Mouse (Mus musculus): ENCODE results near the gene Gps1.
"Not testable (repeated sequence)": the region's sequence is repeated elsewhere in the genome, so short reads cannot be mapped to it uniquely, and the experiment has no call there.

Gps1 gene

DNA sequence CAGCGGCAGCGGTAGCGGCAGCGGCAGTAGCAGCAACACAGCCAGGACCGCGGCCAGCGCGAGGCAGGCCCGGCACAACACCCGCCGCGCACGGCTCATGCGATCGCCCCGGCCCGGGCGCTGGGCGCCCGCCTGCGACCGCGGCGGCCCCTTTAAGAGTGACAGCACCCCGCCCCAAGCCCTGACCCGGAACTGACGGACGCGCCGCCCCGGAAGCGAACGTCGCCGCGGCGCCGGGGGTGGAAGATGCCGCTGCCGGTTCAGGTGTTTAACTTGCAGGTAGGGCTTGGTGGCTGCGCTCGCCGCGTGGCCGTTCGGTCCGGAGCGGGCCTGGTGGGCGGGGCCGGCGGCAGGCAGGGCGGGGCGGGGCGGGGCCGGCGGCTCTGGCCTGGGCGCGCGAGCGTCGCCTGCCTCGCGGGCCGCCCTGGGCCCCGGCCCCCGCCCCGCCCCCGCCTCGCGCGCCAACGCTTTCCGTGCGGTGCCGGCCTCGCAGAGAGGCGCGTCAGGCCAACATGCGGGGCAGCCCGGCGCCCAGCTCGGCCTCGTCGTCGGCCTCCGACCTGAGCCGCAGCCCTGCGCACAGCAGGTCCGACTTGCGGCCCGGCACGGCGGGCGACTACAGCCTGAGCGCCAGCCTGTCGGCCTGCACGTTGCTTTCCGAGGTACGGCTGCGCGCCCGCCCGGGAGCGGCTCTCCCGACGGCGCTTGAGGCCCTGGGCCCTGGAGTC is at the start of gene Gps1, which contains the start of gene Rfng:
Gene Gps1 (plus strand): TSS at position 209 of the 728 bp plus-strand sequence.
Gene Rfng (minus strand): TSS at position 144 of the 728 bp plus-strand sequence.
- peak; percentile 67; the same call in 1 of the 2 replicates for ATAC-seq (ENCODE audit: insufficient number of reproducible peaks, low FRiP score, low TSS enrichment)

GRCm38 (mm10) chr11:120736424-120736823 is 47.6 kb upstream of the Gps1 start:
- ATAC-seq (ENCODE audit: insufficient number of reproducible peaks, low FRiP score, low TSS enrichment): no peak

DNA sequence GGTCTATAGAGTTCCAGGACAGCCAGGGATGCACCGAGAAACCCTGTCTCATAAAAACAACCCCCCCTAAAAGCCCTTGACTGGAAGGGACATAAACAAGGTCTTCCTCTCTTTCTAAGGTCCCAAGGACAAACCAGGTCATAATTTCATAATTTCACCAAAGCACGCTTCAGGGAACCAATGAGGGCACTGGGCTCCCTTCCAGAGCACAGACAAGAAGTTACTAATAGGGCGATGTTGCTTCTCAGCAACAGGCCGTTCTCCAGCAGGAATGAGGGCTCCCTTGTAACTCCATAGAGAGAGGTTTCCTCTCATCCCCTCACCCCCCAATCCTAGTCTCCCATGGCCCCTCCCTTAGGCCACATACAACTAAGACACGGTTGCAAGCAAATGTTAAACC is 43.1 kb upstream of the Gps1 start:
- ATAC-seq (ENCODE audit: insufficient number of reproducible peaks, low FRiP score, low TSS enrichment): no peak

- ATAC-seq (ENCODE audit: insufficient number of reproducible peaks, low FRiP score, low TSS enrichment): no peak
These were observed 39.9 kb upstream of the Gps1 start for GRCm38 (mm10) chr11:120744121-120744701.

- ATAC-seq (ENCODE audit: insufficient number of reproducible peaks, low FRiP score, low TSS enrichment): no peak
These were observed 36.1 kb upstream of the Gps1 start for GRCm38 (mm10) chr11:120747974-120748373.

DNA sequence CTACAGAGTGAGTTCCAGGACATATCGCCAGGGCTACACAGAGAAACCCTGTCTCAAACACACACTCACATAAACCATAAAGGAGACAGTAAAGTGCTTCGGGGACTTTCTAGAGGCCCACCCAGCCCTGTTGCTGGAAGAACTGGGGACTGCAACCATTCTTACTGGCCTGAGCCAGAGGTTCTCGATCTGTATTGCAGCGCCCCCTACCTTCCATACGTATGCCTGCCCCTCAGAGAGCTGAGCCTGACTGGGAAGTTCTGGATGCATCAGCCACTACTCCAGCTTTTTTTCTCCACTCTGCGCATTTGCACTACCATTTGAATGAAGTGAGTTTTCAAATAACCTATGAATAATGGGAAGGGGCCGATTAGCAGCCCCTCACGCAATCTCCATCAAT is 34.6 kb upstream of the Gps1 start:
- ATAC-seq (ENCODE audit: insufficient number of reproducible peaks, low FRiP score, low TSS enrichment): no peak

- no peak for ATAC-seq (ENCODE audit: insufficient number of reproducible peaks, low FRiP score, low TSS enrichment)
These were observed 32.5 kb upstream of the Gps1 start for GRCm38 (mm10) chr11:120751606-120752005.

DNA sequence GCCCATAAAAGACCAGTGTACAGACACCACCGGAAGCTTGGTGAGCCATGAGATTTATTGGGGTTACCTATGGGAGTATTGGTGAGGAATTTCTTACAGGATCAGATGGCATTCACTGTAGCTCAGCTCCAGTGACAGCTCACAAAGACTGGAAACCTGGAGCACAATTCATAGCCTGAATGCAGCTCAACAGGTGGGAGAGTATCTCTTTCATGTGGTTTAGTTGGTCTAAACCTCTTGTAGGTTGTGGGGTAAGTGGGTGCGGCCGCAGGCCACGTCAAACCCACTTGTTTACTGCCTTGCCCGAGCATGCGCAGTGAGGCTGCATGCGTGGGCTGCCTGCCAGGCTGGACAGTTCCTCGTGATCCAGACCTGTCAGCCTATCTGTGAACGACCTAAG is 23.8 kb upstream of the Gps1 start:
- ATAC-seq (ENCODE audit: insufficient number of reproducible peaks, low FRiP score, low TSS enrichment): no peak

DNA sequence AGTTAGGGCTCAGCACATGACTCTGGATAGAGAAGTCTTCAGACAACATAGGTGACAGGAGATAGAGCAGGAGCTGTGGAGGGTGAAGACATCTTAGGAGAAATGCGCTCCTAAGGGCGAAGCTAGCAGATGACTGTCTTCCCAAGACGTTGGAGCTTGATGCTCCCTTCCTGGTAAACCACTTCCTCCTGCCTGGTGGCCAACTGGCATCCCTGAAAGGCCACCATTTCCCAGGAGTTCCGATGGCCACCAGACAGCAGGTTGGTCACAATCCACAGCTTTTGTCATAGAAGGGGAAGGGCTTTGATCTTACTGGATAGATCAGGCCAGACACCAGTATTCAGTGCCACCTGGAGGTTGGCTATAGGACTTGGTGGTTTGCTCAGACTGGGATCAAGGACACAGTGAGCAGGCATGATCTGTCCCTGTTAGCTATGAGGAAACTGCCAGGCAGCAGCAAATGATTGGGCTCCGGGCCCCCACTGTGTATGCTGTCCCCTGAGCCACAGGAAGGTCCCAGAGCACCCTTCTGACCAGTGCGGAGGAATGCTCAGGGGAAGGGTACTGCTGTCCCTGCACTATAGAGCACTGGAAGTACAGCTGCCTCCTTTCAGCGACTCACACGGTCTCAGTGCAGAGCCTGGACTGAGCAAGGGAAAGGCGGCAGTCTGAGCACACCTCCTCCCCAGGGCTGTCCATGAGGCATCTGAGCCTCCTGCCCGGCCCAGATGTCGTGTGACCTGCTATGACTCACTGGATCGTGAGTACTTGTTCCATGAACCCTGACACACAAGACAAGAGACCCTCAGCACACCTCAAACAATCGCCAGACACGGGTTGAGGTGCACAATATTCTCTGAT is 22.0 kb upstream of the Gps1 start:
- no peak for ATAC-seq (ENCODE audit: insufficient number of reproducible peaks, low FRiP score, low TSS enrichment)

DNA sequence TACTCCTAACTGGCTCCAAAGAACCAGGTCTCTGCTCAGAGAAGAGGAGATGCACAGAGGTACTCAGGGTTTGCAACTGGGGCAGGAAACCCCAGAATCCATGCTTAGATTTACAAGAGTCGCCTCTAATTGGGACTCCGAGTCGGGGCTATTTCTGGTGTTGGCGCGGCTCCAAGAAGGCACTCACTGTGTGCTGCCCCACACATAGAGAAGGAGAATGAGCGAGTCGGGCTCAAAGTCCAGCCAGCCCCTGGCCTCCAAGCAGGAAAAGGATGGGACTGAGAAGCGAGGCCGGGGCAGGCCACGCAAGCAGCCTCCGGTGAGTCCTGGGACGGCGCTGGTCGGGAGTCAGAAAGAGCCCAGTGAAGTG is 21.4 kb upstream of the Gps1 start, which contains the start of gene Hmga1b:
Gene Hmga1b (plus strand): TSS at position 123 of the 370 bp plus-strand sequence.
- ATAC-seq (ENCODE audit: insufficient number of reproducible peaks, low FRiP score, low TSS enrichment): not testable (repeated sequence)

GRCm38 (mm10) chr11:120763121-120763999 is 20.7 kb upstream of the Gps1 start:
- not testable (repeated sequence) for ATAC-seq (ENCODE audit: insufficient number of reproducible peaks, low FRiP score, low TSS enrichment)

- ATAC-seq (ENCODE audit: insufficient number of reproducible peaks, low FRiP score, low TSS enrichment): not testable (repeated sequence)
These were observed 17.0 kb upstream of the Gps1 start for GRCm38 (mm10) chr11:120767023-120767422.

DNA sequence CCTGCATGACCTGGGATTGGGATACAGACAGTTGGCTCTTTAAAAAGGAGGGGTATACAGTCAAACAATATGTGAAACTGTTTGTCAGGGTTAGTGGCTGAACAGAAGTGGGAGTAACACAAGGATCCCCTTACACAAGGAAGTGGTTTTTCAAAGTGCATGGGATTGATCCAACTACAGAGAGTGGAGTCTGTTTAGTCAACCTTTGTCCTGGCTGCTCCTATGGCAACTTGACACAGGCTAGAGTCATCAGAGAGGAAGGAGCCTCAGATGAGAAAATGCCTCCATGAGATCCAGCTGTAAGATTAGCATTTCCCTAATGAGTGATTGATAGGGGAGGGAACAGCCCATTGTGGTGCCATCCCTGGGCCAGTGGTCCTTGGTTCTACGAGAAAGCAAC is 15.9 kb upstream of the Gps1 start:
- no peak for ATAC-seq (ENCODE audit: insufficient number of reproducible peaks, low FRiP score, low TSS enrichment)

- no peak for ATAC-seq (ENCODE audit: insufficient number of reproducible peaks, low FRiP score, low TSS enrichment)
These were observed 11.3 kb upstream of the Gps1 start for GRCm38 (mm10) chr11:120772749-120773148.

GRCm38 (mm10) chr11:120773463-120774190 is 10.4 kb upstream of the Gps1 start:
- no peak for ATAC-seq (ENCODE audit: insufficient number of reproducible peaks, low FRiP score, low TSS enrichment)

DNA sequence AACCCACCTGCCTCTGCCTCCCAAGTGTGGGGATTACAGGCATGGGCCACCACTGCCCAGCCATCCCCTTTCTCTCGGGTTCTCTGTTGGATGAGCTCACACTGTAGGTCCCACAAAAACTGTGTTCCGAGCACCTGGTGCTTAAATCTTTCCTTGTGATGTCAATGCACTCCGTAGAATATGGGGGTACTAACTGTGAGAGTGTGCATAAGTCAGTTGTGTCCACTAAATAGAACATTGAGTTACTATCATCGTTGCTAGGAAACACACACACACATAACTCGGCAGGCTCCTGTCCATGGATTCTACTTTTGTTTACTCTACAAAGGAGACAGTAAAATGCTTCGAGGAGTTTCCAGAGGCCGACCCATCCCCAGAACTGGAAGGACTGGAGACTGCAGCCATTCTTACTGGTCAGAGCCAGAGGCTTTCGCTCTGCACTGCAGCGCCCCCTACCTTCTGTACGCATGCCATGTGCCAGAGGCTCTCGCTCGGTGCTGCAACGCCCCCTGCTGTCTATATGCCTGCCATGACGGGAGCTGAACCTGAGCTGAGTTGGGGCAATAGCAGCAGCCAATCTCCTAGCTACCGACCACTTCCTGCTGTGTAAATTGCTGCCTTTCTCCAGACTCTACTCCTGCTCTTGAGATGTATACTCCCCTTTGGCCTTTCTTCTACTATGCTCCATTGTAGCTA is 8.2 kb upstream of the Gps1 start:
- ATAC-seq (ENCODE audit: insufficient number of reproducible peaks, low FRiP score, low TSS enrichment): peak; percentile 75; the same call in 1 of the 2 replicates

DNA sequence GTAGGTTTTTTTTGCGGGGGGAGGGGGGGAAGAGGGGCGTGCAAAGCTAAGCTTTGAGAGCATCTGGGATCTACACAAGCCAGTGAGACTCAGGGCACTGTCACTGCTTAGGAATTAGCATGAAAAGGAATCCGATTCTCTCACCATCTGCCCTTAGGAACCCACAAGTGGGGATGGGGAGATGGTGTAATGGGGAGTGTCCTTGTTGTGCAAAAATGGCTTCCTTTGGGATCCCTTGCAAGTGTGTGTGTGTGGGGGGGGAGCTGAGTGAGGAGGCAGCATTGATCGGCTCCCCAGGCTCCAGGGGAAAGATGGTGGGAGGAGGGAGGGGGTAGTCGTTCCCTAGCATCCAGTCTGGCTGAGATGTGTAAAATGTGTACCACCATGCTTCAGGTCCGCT is 6.9 kb upstream of the Gps1 start:
- no peak for ATAC-seq (ENCODE audit: insufficient number of reproducible peaks, low FRiP score, low TSS enrichment)

DNA sequence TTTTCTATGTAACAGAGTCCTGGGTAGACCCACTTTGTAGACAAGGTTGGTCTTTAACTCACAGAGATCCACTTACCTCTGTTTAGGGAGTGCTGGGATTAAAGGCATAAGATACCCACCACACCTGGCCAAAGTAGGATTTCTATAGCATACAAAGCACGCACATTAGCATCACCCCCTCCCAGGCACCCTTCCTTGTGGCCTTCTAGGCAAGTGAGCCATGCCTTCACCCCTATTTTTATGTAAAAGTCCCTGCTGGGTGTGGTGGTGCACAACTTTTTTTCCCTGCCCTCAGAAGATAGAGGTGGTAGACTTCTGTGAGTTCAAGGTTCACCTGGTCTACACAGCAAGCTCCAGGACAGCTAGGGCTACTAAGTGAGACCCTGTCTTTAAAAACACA is 4.2 kb upstream of the Gps1 start:
- ATAC-seq (ENCODE audit: insufficient number of reproducible peaks, low FRiP score, low TSS enrichment): no peak

DNA sequence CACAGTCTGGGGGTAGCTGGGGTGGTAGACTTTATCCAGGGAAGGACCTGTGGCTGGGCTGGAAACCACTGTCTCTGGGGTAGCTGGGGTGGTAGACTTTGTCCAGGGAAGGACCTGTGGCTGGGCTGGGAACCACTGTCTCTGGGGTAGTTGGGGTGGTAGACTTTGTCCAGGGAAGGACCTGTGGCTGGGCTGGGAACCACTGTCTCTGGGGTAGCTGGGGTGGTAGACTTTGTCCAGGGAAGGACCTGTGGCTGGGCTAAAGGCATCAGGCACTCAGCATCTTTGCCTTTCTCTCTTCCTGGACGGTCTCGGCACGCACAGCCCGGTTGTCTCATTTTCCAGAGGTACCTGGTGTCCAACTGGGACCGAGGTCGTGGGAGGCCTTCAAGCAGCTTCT is 2.7 kb upstream of the Gps1 start:
- not testable (repeated sequence) for ATAC-seq (ENCODE audit: insufficient number of reproducible peaks, low FRiP score, low TSS enrichment)
